Mouse (Mus musculus) liver, postnatal 0 days (tissue): ENCODE results near the gene Smad1.

ENCODE experiments used
- CTCF ChIP-seq: sonication (generic); IDR thresholded peaks from 2 replicates; pipeline ENCODE4 v1.5.1; 2016; ENCODE audit warnings: antibody characterized with exemption, low read depth
- EP300 ChIP-seq: IDR thresholded peaks from 2 replicates; pipeline ENCODE4 v1.6.1; 2016; ENCODE audit warnings: antibody characterized with exemption, low read depth, mild to moderate bottlenecking

DNA sequence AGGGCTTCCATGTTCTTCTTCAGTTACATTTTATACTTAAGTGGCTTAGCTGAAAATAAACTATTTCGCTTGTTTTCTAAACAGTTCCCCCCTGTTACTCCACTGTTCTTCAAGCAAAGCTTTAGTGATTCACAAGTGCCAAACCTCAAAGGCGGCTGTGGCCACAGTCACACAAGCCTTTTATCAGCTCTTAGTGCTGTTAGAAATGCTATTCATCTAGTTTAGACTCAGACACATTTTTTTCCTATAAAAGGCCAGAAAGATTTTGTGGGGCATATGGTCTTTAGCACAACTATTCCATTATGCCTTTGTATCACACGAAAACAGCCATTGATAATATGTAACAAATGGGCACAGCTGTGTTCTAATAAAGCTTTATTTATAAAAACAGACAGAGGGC lies 48.5 kb downstream of the Smad1 start:
- TF ChIP-seq CTCF: no peak
- no peak for TF ChIP-seq EP300
